Mouse (Mus musculus) activated CD4-positive, CD25-positive, alpha-beta regulatory T cell, adult 4 months (primary cell): ENCODE data around the gene Parvb. TPM values are rescaled to one million over a fixed set of nuclear protein-coding genes. Genes with fewer than 3 reads are reported as not detected.

Source experiments
- ATAC-seq: one replicate; pipeline ENCODE4 v1.8.0; 2017
- polyA plus RNA-seq, 2 experiments: library from polyadenylated mRNA; unstranded; fragments of 100-300 nt; shearing (Covaris generic); gene quantifications; one replicate each; pipeline ENCODE4 v1.2.1; 2017

Parvb gene
- polyA plus RNA-seq, 2 experiments from 2014 or later, result 1.9 TPM; not detected in 1

DNA sequence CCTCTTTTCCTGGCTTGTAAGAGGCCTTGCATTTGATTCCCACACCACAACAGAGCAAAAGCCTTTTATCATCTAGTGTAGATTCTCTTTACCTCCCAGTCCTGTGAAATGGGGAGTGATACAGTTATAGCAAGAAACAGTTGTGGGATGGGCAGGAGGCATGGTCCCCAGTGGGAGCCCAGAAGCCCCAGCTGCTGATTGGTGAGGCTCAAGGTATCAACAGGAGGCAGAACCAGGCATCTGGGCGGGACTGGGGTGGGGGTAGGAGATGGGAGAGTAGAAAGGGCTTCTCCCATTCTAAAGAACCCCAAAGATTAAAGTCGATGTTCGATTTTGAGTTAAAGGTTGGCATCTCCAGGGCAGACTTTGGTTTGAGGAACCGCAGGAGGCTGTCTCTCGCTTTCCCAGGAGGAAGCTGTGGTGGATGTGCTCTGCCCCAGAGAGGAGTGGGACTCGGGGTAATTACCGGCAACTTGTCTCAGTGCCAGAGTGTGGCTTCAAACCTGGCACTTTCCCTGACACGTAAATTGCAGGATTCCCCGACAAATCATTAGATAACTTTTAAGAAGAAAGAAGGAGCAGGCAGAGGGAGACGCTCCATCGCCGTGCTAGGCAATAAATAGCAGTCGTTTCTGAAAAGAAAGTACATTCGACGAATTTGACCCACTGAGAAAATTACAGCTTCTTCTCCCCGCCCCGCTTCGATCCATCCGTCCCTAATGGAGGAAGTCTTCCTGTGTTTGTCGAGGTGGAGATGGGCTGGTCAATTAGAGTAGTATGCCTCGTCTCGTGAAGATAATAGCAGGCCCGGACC is 13.7 kb upstream of the Parvb start:
- no peak for ATAC-seq

DNA sequence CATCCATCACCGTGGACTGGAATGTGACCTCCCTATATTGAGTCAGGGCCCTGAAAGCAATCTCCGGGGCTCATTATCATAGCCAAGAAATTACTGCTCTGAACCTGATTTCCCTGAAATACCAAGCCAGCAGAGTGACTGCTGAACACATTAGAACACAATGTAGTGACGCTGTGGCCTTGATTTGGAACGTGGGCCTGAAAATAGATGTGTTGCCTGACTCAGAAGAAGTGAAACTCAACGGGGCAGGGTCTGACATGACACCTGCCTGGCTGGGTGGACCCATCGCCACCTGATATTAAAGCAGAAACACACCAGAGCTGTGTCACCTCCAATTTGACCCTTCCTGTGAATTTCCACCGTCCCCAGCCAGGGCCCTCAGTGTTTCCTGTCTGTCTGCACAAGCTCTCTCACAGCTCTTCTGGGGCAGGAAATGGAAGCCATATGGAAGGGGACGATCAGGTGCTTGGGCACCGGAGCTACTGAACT is 13.0 kb upstream of the Parvb start:
- no peak for ATAC-seq

- no peak for ATAC-seq
Observed at GRCm38 (mm10) chr15:84221539-84221938, 10.3 kb upstream of the Parvb start.

GRCm38 (mm10) chr15:84223423-84223822 is 8.4 kb upstream of the Parvb start:
- ATAC-seq, result no peak

GRCm38 (mm10) chr15:84224779-84225178 is 7.1 kb upstream of the Parvb start:
- ATAC-seq, result no peak

- ATAC-seq, result no peak
Observed at GRCm38 (mm10) chr15:84226918-84227317, 4.9 kb upstream of the Parvb start.

- no peak for ATAC-seq
Observed at GRCm38 (mm10) chr15:84230661-84231060, 1.2 kb upstream of the Parvb start.

GRCm38 (mm10) chr15:84231113-84231712 is 630 bp upstream of the Parvb start:
- no peak for ATAC-seq

- ATAC-seq, result no peak
Observed at GRCm38 (mm10) chr15:84232609-84233008, 766 bp downstream of the Parvb start.

- ATAC-seq, result no peak
Observed at GRCm38 (mm10) chr15:84234794-84235581, 3.1 kb downstream of the Parvb start.

DNA sequence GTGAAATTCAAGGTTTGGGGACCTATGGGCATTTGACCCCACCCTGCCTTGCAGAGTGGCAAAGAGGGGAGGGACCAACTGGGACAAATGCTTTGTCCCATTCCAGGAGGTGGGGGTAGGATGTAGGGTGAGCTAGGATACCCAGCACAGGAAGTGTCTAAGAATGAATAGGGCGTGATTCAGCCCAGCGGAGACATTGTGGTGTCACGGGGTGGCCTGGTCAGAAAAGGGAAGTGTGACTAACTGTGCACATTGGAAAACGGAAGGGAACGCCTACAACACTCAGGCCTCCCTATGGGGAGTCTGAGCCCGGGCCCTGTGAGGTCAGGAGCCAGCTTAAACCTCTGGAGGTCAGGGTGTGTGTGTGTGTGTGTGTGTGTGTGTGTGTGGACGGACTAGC is 3.8 kb downstream of the Parvb start:
- no peak for ATAC-seq

DNA sequence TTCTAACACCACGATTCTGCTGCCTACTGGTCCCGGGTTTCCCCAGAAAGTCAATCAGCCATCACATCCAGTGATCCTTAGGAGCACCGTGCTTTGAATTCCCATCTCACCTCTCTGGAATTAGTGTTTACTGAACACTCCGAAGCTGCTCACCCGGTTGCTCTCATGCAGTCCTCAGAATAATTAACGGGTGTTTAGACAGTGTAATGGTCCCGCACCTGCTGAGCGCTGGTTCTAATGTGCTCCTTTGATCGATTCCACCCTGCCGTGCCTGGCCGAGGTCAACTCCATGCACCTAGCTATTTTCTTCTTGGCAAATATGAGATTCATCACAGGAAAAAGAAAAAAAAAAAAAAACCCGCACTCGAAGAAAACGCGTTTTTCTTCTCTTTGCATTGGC is 6.7 kb downstream of the Parvb start:
- ATAC-seq, result no peak

DNA sequence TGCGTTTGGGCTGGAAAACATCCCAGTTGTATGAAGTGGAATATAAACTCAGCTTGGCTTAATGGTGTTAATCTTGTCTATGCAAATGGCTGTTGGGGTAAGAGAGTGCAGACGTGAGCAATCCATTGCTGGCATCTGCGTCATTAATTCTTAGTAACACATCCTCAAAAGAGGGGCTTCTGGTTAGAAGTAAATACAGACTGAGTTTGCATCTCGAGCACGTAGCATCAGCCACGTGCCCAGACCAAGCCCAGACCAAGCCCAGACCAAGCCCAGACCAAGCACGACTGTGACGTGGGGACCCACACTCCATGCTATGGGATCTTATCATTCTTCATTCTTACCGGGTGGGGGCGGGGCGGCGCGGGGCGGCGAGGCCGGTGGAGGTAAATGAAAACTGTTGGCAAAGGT is 7.2 kb downstream of the Parvb start:
- ATAC-seq, result no peak

GRCm38 (mm10) chr15:84241520-84241919 is 9.7 kb downstream of the Parvb start:
- no peak for ATAC-seq

- no peak for ATAC-seq
Observed at GRCm38 (mm10) chr15:84245104-84245503, 13.3 kb downstream of the Parvb start.

DNA sequence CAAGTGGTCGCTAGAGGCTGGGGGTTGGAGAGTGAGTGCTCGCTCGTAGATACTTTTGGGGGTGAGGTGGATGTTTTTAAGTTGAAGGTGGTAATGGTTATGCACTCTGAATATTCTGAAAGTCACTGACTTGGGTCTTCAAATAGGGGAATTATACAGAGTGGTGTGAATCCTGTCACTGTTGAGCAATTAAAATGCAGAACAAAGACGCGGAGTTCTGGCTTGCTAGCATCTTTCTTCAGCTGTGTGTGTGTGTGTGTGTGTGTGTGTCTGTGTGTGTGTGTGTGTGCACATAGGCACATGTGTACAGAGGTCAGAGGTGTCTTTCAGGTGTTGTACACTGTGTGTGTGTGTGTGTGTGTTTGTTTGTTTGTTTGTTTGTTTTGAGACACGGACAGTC is 14.4 kb downstream of the Parvb start:
- ATAC-seq, result no peak

DNA sequence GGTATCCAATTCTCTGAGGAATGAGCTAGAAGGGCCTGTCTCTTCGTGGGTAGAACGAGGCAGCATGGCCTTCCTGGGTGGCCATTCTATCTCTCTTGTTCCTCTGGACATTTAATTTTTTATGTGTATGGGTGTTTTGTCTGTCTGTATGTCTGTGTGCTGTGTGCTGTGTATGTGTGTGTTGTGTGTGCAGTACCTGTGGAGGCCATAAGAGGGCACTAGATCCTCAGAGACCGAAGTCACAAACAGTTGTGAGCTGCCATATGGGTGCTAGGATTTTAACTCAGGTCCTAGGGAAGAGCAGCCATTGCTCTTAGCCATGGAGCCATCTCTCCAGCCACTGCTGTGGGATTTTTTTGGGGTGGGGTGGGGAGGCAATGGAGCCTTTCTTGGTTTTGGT is 15.5 kb downstream of the Parvb start:
- ATAC-seq, result no peak

- no peak for ATAC-seq
Observed at GRCm38 (mm10) chr15:84251227-84251626, 19.4 kb downstream of the Parvb start.

DNA sequence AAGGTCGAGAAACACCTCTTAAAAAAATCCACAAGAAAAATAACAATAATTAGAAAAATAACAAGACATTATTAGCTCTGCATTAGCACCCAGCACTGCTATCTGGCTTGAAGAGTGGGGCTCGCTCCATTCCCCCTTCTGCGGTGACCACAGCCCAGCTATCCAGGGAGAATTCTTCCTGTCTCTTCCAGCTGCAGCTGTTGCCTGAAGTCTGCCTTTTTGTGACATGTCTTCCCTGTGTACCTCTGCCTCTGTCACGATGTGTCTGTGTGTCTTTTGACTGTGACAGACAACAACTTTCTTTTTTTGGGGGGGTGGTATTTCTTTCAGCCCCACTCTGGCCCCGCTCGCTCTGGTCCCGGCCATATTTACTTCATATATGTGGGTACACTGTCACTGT is 20.8 kb downstream of the Parvb start:
- ATAC-seq, result no peak

- no peak for ATAC-seq
Observed at GRCm38 (mm10) chr15:84253757-84254156, 21.9 kb downstream of the Parvb start.

DNA sequence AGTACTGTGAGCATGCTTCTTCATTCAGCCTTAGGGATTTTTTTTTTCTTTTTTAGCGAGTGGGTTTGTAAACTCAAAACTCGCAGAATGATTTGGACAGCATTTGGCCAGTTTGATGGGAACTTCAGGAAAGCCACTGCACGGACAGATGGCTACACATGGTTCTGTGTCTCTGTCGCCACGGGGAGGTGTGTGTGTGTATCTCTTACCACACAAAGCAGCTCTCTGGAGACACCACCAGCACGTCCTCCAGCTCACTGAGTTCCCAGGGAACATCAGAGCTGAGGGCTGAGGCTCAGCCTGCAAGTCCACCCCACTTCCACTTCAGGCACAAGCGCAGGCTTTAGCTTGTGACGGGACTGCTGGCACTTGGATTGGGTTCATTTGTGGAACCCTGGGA is 22.5 kb downstream of the Parvb start:
- no peak for ATAC-seq

DNA sequence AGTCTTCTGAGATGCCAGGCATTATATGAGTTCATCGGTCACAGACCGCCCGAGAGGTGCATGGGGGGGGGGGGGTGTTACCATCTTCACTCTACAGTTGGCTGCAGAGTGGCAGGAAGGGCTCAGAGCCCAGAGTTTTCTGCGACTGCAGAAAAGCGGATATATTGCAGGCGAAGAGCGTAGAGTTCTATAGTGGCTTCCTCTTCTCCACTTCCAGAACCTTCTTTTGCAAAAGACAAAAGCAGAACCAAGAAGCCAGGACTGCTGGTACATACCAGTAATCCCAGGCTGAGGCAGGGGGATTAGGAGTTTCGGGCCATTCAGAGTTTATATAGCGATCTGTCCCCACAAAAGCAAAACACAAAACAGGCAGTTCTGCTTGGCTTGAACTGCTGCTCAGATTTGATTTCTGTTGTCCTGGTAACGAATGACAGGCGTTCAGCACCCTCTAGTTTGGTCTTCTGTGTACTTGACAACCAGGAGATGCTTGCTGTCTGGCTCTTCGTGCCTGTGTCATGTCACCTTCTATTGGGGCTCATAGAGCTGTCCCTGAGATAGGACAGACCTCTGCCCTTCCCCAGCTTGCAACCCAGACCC is 24.5 kb downstream of the Parvb start:
- no peak for ATAC-seq

DNA sequence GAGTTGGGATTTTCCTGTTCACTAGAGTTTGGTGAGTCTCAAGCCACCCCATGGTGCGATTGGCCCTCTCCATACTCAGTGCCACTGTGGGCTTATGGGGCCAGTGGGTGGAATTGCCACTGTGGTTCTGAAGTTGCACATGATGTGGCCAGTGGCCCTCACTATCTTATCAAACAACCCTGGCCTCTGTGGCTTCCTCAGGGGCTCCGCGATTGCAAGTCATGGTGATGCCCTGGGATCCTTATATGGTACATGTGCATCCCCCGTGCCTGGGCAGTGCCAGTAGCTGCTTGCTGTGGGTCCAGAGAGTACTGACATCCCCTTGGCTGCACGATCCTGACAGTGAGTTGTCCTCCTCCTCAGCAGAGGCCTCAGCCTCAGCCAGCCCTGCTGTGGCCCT is 25.0 kb downstream of the Parvb start:
- ATAC-seq, result no peak
